Mouse (Mus musculus): ENCODE data around the gene Cd19.
"Not testable (repeated sequence)": the region's sequence is repeated elsewhere in the genome, so short reads cannot be mapped to it uniquely, and the experiment has no call there.

The Cd19 gene

DNA sequence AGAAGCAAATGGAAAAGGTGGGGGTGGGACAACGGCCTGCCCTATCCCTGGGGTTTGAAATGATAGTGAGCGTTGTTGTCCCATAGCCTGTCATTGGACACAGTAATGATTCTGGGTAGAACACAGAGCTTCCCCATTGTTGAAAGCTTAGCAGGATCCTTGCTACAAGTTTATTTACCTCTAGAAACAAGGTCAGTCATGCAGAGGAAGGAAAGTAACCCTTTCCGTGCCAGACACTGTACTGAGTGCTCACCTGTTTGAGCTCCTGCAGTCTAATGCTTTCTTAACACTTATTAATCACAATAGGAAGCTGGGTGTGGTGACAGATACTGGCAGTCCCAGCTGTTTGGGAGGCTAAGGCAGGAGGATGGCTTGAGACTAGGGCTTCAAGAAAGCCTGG is 21.1 kb upstream of the Cd19 start:
- DNase-seq (ENCODE audit: low read depth, low spot score): no peak

DNA sequence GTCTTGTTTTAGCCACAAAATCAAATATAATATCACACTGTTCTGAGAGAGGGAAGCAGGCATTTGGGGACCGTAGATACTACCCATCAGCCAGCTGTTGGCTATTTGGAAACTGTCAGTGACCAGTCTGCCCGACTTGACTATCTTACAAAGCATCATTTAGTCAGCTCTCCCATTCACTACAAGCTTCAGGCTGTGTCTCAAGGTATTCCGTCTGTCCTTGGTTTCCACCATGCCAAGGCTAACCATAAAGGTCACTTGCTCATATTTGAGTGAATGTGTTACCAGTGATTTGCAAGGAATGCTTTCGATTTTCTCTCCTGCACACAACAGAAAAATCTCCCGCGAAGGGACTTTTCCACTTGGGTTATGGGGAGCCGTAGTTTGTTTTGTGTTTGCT is 20.0 kb upstream of the Cd19 start:
- no peak for DNase-seq (ENCODE audit: low read depth, low spot score)

DNA sequence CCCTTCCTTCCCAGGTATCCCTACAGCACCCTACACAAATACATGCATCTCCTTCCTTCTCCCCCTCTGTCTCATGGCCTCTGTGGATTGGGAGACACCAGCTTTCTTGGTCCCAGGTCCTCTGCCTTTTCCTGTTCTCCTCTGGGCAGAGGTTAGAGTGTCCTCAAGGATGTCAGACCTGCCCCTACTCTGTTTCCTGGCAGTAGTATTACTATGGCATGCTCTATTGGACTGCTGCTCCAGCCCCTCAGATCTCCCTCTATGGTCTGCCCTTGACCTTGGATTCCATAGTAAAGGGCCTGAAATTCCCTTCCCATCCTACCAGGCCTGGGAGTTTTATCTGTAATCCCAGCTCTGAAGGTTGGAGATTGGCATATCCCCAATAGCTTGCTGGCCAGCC is 15.5 kb upstream of the Cd19 start:
- DNase-seq (ENCODE audit: low read depth, low spot score): no peak

DNA sequence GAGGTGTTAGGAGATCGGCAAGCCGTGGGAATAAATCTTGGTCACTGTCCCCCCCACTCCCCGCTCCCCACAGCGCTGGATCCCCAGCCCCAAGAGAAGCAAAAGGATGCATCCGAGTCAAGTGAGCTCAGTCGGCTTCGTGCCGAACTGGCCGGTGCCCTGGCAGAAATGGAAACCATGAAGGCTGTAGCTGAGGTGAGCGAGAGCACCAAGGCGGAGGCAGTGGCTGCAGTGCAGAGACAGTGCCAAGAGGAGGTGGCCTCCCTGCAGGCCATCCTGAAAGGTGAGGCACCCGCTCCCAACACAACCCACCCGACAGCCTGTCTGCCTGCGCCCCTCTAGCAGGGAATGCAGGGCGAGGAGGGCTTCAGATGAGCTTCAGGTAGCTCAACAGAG is 14.8 kb upstream of the Cd19 start:
- DNase-seq (ENCODE audit: low read depth, low spot score): peak; percentile 12

DNA sequence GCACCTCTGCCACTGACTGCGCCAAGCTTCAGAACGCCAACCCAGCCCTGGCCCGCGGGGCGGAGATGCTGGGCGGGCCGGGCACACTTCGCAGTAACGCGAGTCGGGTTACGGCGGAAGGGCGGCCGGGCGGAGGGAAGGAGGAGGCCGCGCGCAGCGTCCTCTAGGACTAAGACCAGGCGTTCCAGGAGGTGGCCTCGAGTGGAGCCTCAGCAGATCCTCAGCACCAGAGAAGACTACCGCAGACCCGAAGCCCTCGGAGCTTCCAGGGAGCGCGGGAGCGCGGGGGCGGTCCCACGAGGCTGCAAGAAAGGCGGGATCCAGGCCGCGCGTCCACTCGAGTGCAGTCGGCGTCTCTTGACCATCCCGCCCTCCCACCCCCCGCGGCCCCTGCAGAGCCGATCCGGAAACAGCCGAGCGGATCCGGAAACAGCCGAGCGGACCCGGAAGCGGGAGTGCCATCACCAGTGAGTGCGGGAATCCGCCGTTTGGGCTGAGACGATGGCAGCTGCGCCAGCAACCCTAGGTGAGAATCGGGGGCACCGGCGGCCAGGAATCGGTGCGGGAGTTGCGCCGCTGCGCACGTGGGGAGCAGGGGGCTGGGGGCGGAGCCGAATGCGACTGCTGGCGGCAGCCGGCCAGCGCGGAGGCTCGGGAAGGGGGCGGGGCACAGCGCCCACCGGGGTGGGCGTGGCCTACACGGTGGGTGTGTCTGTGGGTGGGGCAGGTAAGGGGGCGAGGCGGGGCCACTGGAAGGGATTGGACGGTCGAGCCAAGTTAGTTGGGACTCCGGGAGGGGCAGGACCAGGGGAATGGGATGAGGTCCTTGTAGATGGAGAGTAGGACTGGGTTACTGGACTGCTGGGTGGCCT is 14.2 kb upstream of the Cd19 start, which contains the start of gene Rabep2:
Gene Rabep2 (plus strand): TSS at position 129 of the 872 bp plus-strand sequence.
- peak; percentile 96 for DNase-seq (ENCODE audit: low read depth, low spot score)

GRCm38 (mm10) chr7:126428154-126428553 is 13.5 kb upstream of the Cd19 start:
- DNase-seq (ENCODE audit: low read depth, low spot score): peak; percentile 3

DNA sequence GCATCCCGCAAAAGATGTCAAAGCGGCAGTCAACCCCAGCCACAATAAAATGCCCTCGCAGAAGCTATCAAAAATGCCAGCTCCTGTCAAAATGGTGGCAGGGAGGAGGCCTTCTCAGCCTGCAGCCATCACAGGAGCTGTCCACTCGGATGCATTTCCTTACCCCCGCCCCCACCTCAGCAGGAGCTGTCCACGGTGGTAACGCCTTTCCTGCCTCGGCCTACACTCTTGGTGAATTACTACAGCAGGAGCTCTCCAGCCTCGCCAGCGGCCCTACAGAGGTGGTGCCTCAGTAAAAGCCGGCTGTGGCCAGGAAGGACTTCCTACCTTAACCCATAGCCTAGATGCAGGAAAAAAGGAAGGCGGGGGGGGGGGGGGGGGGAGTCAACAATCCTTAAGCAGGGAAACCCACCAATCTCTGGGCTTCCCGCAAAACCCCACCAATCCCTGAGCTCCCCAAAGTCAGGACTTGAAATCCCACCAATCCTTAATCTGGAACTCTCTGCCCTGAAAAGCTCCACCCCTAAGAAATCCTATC is 12.7 kb upstream of the Cd19 start:
- no peak for DNase-seq (ENCODE audit: low read depth, low spot score)

GRCm38 (mm10) chr7:126424161-126424560 is 9.5 kb upstream of the Cd19 start:
- no peak for DNase-seq (ENCODE audit: low read depth, low spot score)

DNA sequence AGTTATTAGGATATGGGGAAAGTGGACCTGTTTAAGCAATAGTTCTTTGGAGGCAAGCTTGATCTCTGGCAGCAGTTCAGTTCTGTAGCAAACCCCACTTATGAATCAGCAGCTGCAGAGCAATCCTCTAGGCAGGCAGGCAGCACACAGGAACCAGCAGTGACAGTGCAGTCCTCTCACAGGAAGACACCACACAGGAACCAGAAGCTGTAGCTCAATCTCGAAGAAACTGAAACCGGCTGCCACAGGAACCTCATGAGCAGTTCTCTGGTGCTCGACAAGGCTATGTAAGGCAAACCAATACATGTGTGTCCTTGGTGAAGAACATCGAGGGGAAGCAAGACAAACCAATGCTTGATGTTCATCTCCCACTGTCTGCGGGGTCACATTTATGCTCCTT is 7.1 kb upstream of the Cd19 start:
- no peak for DNase-seq (ENCODE audit: low read depth, low spot score)

- no peak for DNase-seq (ENCODE audit: low read depth, low spot score)
Observed at GRCm38 (mm10) chr7:126418496-126418895, 3.8 kb upstream of the Cd19 start.

DNA sequence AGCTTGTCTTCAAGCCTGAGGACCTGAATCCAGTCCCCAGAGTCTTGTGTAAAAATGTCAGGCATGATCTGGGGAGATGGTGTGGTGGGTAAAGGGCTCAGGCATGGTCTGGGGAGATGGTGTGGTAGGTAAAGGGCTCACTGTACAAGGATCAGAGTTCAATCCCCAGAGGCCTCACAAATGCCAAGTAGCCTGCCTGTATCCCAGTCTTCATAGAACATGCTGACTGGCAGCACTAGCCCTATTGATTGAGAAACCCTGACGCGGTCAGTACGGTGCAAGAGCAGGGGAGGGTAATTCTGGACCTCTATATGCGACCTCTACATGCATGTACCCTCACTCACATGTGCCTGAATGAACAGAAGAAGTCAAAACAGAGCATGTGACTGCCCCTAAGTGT is 2.9 kb upstream of the Cd19 start:
- DNase-seq (ENCODE audit: low read depth, low spot score): no peak

- DNase-seq (ENCODE audit: low read depth, low spot score): no peak
Observed at GRCm38 (mm10) chr7:126417045-126417444, 2.4 kb upstream of the Cd19 start.

DNA sequence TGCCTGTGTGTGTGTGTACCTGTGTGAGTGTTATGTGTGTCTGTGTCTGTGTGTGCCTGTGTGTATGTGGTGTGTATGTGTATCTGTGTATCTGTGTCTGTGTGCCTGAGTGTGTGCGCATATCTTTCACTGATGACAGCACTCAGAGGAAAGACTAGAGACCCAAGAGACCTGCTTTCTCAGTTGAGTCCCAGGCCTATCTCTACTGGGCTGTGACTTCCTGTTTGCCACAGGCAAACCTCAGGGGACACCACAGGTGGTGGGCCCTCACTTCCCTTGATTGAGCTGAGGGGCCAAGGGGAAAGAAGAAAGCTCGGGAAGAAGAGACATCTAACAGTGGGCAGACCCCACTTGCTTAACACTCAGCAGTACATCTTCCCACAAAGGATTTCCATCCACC is 1.9 kb upstream of the Cd19 start:
- no peak for DNase-seq (ENCODE audit: low read depth, low spot score)

DNA sequence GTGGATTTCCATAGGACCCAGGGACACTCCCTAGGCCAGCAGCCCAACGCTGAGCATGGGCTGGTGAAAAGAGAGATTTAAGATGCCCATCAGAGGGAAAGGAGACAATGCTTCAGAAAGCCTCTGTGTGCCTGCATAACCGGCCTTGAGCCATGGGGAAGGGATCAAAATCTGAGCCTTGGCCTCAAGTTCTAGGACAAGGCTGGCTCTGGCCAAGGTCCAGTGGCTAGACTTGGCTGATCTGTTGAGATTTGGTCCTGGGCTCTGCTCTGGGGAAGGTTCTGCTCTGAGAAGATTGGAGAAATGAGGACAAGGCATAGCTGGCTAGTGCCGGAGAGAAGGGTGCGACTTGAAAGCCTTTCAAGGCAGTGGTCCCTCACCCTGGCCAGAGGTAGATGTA is 3.6 kb downstream of the Cd19 start:
- DNase-seq (ENCODE audit: low read depth, low spot score): no peak

GRCm38 (mm10) chr7:126408686-126409085 is 6.0 kb downstream of the Cd19 start:
- no peak for DNase-seq (ENCODE audit: low read depth, low spot score)

GRCm38 (mm10) chr7:126402518-126402917 is 12.2 kb downstream of the Cd19 start:
- DNase-seq (ENCODE audit: low read depth, low spot score): not testable (repeated sequence)

DNA sequence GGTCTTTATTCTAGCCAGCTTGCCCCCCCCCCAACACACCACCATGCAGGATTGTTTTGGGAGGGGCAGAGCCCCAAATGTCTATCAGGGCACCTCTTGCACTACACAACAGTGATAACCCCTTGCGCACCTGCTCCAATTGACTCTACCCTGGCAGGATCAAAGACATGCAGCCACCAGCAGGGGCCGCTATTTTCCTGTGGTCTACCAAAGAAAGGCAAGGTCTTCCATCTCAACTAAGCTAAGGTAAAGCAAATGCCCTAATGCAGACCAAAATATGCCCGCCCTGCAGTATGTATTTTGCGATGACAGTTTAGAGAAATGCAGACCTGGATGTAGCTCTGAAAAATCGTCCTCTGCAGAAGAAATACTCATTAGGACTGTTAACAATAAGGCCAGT is 15.1 kb downstream of the Cd19 start:
- DNase-seq (ENCODE audit: low read depth, low spot score): peak; percentile 87

GRCm38 (mm10) chr7:126397822-126398221 is 16.9 kb downstream of the Cd19 start:
- no peak for DNase-seq (ENCODE audit: low read depth, low spot score)

- DNase-seq (ENCODE audit: low read depth, low spot score): no peak
Observed at GRCm38 (mm10) chr7:126397221-126397620, 17.5 kb downstream of the Cd19 start.

DNA sequence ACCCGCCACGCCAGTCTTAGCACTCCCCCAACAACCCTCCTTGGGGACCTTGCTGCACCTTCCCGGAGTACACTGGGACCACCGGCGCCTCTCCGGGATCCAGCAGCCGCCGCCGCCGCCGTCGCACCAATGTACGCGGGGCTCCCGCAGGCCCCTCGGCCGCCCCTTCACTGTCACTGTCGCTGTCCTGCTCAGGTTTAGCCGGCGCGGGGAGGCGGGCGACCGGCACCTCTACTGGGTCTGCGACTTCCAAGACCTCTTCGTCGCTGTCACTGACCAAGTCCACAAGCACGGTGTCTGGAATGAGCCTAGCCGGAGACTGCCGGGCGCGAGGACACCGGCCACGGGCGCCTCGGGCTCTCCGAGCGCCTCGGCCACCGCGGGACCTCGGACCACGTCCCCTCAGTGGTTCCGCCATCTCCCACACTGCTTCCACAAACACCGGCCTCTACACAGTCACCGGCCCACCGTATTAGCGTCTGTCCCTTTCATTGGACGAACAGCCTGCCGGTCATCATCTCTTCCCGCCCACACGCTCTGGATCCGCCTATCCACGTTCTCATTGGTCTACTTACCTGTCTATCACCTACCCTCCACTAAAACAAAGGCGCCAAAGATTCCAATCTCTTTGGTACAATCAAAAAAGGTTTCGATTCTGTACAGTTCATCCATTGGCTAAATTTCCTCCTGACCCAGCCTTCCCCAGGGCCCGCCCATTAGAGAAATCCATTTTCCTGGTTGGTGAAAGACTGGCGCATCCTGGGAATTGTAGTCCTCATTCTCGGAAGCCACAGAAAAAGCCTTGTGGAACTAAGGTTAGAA is 18.2 kb downstream of the Cd19 start, which contains the start of gene Nfatc2ip:
Gene Nfatc2ip (minus strand): TSS at position 440 of the 822 bp plus-strand sequence.
- peak; percentile 100 for DNase-seq (ENCODE audit: low read depth, low spot score)

DNA sequence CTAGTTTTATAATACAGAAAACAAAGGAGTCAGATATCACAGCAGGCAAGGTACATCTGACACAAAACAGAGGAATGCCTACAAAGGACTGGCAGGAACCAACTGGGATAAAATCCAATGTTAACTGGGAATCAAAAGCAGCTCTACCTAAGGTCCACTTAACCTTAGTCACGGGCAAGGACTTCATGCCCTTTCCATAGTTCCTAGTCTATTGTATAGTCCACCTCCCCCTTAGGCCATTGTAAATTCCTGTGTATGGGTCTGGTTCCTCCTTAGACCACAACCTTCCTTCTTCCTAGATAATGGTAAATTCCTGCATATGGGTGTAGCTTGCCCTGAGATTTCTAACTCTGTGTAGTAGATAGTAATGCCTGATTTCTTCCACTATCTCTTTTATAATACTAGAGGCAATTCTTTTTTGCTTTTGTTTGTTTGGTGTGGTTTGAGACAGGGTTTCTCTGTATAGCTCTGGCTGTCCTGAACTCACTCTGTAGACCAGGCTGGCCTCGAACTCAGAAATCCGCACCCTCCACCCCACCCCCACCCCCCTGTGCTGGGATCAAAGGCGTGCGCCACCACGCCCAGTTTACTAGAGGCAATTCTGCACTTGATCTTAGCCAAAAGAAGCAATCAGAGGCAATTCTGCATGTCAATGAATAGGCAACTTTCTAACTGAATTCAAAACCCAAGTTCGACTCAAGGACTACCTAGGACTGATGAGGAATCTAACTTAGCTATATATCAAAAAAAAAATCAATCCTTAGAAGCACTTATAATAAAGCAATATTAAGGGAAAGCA is 22.4 kb downstream of the Cd19 start:
- DNase-seq (ENCODE audit: low read depth, low spot score): not testable (repeated sequence)

Data from brain, adult 2 months (tissue).